Mouse (Mus musculus): Measurements from ENCODE around the gene Ucma. TPM values are rescaled to one million over a fixed set of nuclear protein-coding genes. Genes with fewer than 3 reads are reported as not detected.

The Ucma gene
- polyA plus RNA-seq, 1 experiment from 2014 or later: 0.56 TPM

- no peak overlapping the region for H3K9ac ChIP-seq
- no peak overlapping the region for H3K27ac ChIP-seq
- H3K9me3 ChIP-seq: no peaks in the 10 kb centered on the region
- WGBS: 88% methylated on average over 7 of the region's 7 CpGs
- ATAC-seq (replicated peaks): no peak
- no peaks in the 10 kb centered on the region for H3K4me1 ChIP-seq
- no peak overlapping the region for H3K4me2 ChIP-seq
- H3K36me3 ChIP-seq (replicated peaks): no peaks in the 10 kb centered on the region
- no peak overlapping the region for H3K4me3 ChIP-seq
- no peaks in the 10 kb centered on the region for H3K27me3 ChIP-seq (replicated peaks)
Measured at GRCm38 (mm10) chr2:5031215-5031614, 55.3 kb downstream of the Ucma start.

DNA sequence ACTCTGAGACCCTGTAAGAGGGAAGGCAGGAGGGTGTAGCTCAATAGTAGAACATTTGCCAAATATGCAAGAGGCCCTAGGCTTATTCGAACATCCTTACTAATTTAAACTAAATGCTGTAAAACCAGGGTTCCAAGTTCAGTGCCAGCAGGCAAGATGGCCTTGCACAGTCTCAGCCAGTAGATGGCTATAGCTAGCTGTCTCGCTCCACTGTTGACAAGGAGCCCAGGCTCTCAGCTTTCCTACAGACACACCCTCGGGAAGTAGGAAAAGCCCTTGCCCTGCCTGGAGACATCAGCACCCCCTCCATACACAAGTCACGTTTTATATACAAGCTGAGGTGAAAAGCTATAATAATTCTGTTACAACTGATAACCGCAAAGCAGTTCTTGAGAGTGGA, 56.7 kb downstream of the Ucma start:
- H3K27ac ChIP-seq: no peak overlapping the region
- no peaks in the 10 kb centered on the region for H3K9me3 ChIP-seq
- no peak overlapping the region for H3K4me3 ChIP-seq
- H3K4me2 ChIP-seq: no peak overlapping the region
- WGBS: 85% methylated on average over 5 of the region's 5 CpGs
- no peaks in the 10 kb centered on the region for H3K4me1 ChIP-seq
- no peak for ATAC-seq (replicated peaks)
- H3K27me3 ChIP-seq (replicated peaks): no peaks in the 10 kb centered on the region
- no peak overlapping the region for H3K9ac ChIP-seq
- no peaks in the 10 kb centered on the region for H3K36me3 ChIP-seq (replicated peaks)

- no peaks in the 10 kb centered on the region for H3K27me3 ChIP-seq (replicated peaks)
- H3K9ac ChIP-seq: no peak overlapping the region
- no peak overlapping the region for H3K4me2 ChIP-seq
- no peak for ATAC-seq (replicated peaks)
- no peak overlapping the region for H3K4me3 ChIP-seq
- 0 out of 2 replicates have a peak, but pooled peaks cover 4% of the 10 kb centered on the region for H3K4me1 ChIP-seq
- H3K9me3 ChIP-seq: no peaks in the 10 kb centered on the region
- no peaks in the 10 kb centered on the region for H3K36me3 ChIP-seq (replicated peaks)
- no peak overlapping the region for H3K27ac ChIP-seq
- WGBS: 68% methylated on average over 15 of the region's 15 CpGs
Measured at GRCm38 (mm10) chr2:5033546-5034420, 57.9 kb downstream of the Ucma start.

DNA sequence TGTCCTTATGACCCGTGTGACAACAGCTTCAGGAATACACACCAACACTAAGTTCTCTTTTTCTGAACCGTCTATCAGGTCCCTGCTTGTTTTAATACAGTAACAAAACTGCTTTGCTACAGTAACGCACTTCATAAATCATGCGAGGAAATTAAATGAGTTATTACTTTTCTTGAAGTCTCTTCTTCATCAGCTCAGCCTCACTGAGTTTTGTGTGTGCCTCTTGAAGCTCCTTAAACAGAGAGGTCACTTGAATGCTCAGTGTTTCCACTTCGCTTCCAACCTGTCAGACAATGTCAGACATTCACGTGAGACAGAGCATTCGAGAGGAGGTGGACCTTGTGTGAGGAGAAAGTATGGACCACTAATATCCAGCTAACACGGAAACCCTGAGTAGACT, 58.9 kb downstream of the Ucma start:
- H3K9me3 ChIP-seq: no peaks in the 10 kb centered on the region
- H3K27me3 ChIP-seq (replicated peaks): no peaks in the 10 kb centered on the region
- H3K9ac ChIP-seq: no peak overlapping the region
- no peak for ATAC-seq (replicated peaks)
- no peak overlapping the region for H3K27ac ChIP-seq
- H3K4me1 ChIP-seq: 0 out of 2 replicates have a peak, but pooled peaks cover 4% of the 10 kb centered on the region
- H3K4me3 ChIP-seq: no peak overlapping the region
- H3K4me2 ChIP-seq: no peak overlapping the region
- H3K36me3 ChIP-seq (replicated peaks): no peaks in the 10 kb centered on the region
- WGBS: 87% methylated on average over 8 of the region's 8 CpGs

DNA sequence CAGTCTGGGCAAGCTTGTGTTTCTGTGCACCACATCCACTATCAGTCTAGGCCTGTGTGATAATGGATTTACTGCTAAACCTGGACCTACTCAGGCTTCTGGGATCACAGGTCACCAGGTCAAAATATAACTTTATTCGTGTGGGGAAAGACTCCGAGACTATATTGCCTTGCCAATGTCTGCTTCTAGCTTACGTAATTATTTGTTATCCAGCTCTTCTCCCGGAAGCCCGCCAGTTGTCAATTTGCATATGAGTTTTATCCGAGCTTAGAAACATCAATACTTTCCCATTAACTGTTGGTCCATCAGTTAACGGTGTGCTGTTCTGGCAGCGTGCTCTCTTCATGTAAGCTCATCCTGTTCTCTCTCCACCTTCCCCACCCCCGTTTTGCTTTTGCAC, 59.3 kb downstream of the Ucma start:
- ATAC-seq (replicated peaks): no peak
- no peaks in the 10 kb centered on the region for H3K9me3 ChIP-seq
- H3K27ac ChIP-seq: no peak overlapping the region
- no peak overlapping the region for H3K4me3 ChIP-seq
- H3K9ac ChIP-seq: no peak overlapping the region
- no peaks in the 10 kb centered on the region for H3K27me3 ChIP-seq (replicated peaks)
- no peaks in the 10 kb centered on the region for H3K36me3 ChIP-seq (replicated peaks)
- H3K4me1 ChIP-seq: 0 out of 2 replicates have a peak, but pooled peaks cover 4% of the 10 kb centered on the region
- H3K4me2 ChIP-seq: no peak overlapping the region
- 80% methylated on average over 9 of the region's 9 CpGs for WGBS

Other genes with a start within 250 kb of the Ucma start
- gene Sephs1, start 94.6 kb upstream of the Ucma start, polyA plus RNA-seq (2015; fragmentation: Nextera tagmentation; extraction: Ambion mirVana): 54.4 and 57.2 TPM in 2 replicates
- gene Phyh, start 57.1 kb upstream of the Ucma start, polyA plus RNA-seq (2015; fragmentation: Nextera tagmentation; extraction: Ambion mirVana): 70.2 and 71.6 TPM in 2 replicates
- 3.5 and 5.1 TPM in 2 replicates for gene Mcm10, start 36.7 kb downstream of the Ucma start, polyA plus RNA-seq (2015; fragmentation: Nextera tagmentation; extraction: Ambion mirVana)
- gene Optn, start 87.9 kb downstream of the Ucma start, polyA plus RNA-seq (2015; fragmentation: Nextera tagmentation; extraction: Ambion mirVana): 15.7 and 18.9 TPM in 2 replicates
- gene Ccdc3, start 161.7 kb downstream of the Ucma start, polyA plus RNA-seq (2015; fragmentation: Nextera tagmentation; extraction: Ambion mirVana): 7.3 and 8.3 TPM in 2 replicates

Data from midbrain, embryonic 15.5 days (tissue).